Mouse (Mus musculus): ENCODE data around the gene Zfp618.
A peak's percentile ranks its signal among the peaks of the same experiment; 100 is the strongest.

Gene Zfp618

DNA sequence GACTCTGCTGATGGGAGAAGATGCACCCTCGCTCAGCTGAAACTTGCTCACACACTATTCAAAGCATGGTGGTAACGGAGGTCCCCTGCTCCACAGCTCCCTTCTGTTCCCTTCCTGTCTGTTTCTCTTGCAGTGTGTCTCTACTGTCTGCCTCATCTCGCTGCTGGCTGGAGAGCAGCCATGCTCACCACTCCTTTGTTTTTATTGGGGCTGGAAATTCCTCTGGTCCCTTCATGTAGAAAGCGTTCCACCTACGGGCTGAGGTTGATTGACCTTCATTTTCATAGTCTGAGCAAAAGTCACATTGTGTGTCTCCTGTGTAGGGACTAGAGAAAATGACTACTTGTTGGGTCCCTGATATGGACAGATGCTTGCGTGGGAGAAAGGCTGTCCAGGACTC is 102.4 kb downstream of the Zfp618 start:
- DNase-seq (ENCODE audit: low read depth), result no peak

DNA sequence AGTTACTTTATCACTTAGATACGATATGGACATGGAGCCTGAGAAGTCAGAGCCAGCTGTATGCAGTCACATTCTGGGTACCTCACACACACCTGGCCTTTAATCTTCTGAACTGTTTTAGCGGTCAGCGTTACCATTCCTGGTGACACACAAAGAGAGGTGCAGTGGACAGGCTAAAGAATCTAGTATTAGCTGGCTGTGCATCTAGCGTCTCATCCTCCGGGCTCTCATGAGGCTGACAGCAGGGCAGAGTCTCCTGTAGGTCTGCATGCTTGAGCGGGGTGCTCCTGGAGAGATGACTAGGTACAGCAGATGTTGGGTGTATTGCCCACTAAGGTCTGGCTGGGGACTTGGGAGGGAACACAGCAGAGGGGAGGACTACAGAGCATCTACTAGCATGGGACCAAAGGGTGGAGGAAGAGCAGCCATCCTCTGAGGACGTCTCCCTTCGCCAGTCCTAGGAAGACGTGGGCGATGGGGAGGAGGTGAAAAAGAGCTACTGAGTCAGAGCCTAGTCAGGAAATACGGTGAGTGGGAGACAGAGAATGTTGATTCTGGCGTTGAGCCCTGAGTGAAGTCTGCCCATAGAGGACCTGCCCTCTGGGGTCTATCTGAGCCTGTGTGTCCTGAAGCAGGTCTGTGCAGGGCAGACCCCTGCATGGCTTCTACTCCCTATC is 103.3 kb downstream of the Zfp618 start:
- DNase-seq (ENCODE audit: low read depth), result no peak

DNA sequence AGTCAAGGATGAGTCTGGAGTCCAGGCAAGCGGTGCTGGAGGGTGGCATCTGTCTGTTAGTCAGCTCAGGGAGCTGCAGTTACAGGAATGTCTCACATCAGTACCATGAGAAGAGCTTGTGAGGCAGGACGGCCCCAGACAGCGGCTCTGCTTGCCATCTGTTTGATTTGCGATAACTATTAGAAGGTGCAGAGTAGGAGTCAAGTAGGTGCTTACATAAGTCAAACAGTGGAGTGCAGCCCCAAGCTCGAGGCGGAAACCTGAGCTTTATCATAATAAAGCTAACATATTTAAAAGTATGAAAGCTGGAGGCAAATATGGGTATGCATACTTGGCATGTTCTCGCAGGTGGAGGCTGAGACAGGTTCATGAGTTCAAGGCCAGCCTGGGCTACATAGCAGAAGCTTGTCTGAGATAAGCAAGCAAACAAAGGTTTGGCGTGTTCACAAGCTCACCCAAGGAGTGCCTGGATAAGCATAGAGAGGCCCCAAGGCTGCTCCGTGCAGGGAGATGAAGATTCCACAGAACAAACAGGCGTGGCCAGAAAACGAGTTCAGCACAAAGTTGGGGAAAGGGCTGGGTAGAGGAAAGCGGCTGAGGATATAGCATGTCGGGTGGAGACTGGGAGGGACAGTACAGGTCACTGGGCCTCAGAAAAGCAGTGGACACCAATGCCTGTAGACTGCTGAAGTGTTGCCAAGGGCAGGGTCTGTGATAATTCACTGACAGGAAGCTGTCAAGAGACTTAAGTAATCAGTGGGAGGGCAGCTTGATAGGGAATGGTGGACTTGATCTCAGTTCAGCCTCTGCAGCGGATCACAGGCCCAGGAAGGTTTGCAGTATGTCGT is 106.3 kb downstream of the Zfp618 start:
- DNase-seq (ENCODE audit: low read depth), result no peak

DNA sequence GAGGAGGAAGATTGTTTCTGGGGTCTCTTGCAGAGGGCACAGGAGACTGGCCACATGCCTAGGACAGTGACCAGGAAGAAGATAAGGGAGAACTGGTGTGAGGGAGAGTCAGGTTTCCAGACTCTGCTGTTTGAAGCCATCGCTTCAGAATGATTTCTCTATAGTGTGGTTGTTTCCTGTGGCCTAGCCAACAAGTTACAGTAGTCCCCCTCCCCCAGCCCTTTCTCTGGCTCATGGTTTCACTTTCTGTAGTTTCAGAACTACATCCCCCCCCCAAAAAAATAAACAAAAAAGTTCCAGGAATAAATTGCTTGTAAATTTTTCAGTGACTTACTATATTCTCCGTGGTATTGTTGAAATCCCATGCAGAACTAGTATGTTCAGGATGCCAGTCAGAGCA is 107.8 kb downstream of the Zfp618 start:
- no peak for DNase-seq (ENCODE audit: low read depth)

DNA sequence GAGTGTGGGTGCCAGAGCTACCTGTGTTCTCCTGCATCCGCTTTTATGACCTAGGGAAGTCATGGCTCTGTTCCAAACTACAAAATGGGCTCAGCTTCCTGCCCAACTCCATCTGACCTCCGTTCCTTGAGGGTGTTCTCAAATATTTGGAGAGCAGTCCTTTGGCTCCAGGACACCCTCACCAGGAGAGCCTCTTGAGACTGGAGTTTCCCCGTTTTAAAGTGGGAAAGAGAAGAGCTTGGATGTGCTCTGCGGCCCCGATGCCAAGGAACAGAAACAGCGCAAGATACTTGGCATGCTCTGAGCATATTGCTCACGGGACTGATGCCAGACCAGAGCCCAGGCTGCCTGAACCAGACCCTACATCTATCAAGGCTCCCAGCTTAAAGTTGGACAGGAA is 113.8 kb downstream of the Zfp618 start:
- no peak for DNase-seq (ENCODE audit: low read depth)

DNA sequence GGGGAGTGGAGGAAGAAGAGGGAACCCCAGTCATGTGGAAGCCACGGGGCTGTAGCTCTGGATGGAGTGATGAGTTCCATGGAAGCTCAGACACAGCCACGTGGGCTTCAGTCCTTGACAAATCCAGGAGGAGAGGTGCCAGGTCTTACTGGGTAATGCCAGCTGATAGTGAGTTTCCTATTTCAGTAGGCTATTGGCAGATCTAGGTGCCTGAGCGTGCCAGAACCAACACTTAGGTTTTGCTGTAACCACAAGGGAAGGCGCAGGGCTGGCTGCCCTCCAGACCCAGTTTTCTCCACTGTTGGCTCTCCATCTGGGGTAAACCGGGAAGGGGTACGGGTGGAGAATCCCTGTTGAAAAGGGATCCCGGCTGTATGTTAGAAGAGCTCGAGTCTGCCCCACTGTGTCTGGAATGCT is 119.1 kb downstream of the Zfp618 start:
- no peak for DNase-seq (ENCODE audit: low read depth)

DNA sequence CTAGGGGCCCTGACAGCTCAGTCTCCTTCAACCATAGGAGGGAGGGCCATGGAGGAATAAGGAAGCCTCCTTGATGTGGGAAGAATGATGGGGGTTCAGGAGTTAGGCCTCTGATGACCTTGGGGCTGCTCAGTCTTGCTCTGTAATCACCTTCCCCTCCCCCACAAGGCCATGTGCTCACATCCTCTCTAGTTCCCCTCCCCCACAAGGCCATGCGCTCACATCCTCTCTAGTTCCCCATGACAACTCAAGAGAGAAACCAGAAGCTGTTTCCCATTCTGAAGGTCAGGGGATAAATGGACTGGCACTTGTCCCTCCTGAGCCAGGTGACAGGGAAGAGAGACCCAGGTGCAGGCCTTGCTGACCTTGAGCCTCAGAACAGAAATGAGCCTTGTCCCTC is 124.1 kb downstream of the Zfp618 start:
- peak; percentile 29 for DNase-seq (ENCODE audit: low read depth)

DNA sequence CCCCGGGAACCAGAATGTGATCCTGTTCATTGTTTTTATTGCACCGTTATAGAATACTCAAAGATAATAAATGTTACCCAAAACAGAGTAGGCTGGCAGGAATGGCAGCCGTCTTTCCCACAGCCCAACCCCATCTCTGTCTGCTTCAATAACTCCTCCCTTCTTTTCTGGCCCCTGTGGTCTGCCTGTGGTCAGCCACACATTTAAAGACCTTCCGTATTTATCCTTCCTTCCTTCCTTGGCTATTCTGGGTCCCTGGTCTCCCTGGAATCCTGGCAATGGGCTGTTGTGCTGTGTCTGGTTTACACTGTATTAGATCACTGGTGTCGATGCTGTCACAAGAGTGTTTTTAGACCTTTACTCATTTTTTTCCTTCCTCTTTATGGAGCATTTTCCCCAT is 125.8 kb downstream of the Zfp618 start:
- no peak for DNase-seq (ENCODE audit: low read depth)

DNA sequence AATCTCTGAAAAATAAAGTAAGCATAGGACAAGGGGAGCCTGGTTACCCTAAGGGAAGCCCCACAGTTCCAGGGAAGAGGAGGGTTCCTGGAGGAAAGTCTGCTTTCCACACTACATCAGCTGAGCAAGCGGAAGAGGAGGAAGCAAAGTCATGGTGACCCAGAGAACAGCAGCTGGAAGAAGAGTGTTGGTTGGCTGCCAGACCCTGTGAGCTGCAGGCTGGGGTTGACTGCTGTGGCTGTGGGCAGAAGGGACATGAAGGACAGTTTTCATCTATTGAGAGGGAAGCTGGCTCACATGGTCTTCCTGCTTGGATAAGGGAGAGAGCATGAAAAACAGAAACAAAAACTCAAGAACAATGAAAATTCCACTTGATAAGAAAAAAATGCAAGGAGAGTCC is 132.2 kb downstream of the Zfp618 start:
- DNase-seq (ENCODE audit: low read depth), result no peak

DNA sequence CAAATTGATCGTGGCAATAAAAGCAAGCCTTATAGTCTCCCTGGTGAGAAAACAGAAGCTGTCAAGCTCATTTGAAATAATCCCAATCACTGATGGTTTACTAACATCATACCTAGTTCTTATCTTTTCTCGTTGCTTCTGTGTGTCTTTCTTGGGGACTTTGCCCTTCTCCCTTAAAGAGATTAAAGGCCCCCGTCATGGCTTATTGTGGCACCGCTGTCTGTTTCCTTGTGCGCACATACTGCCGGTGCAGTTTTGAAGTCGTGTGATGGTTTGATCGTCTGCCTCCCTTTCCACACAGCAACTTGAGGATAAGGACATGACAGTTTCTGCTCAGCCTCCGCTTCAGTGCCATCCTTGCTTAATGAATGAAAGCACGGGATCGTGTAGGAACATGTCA is 135.1 kb downstream of the Zfp618 start:
- DNase-seq (ENCODE audit: low read depth), result no peak

DNA sequence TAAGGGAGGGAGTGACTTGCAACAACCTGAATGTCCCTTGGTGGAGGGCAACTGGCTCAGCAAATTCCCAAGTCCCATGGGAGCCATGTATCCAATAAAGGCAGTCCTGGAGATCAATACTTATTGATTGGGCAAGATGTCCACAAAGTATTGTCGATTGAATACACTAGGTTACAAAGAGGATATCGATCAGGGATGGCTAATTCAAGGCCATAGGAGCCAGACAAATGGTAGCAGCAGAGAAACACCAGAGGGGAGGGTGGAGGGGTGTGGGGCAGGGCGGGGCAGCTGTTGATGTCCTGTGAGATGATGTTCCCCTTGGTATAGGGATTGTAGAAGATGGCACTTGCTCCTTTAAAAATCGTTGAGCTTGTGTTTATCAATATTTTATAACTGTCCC is 136.7 kb downstream of the Zfp618 start:
- DNase-seq (ENCODE audit: low read depth), result no peak

DNA sequence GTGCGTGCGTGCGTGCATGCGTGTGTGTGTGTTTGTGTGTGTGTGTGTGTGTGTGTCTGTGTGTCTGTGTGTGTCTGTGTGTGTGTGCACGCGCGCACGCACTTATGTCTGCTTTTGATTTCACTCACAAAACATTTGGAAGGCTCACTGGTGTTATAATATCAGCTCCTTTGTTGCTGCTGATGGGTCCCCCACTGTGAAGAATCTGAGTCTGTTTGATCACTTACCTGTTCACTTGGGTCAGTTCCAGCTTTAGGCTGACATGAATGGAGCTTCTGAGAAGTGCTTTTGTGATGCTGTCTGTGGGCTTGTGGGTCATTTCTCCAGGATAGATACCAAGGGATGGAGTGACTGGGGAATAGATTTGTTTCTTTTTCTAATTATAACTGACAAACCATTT is 140.3 kb downstream of the Zfp618 start:
- no peak for DNase-seq (ENCODE audit: low read depth)

DNA sequence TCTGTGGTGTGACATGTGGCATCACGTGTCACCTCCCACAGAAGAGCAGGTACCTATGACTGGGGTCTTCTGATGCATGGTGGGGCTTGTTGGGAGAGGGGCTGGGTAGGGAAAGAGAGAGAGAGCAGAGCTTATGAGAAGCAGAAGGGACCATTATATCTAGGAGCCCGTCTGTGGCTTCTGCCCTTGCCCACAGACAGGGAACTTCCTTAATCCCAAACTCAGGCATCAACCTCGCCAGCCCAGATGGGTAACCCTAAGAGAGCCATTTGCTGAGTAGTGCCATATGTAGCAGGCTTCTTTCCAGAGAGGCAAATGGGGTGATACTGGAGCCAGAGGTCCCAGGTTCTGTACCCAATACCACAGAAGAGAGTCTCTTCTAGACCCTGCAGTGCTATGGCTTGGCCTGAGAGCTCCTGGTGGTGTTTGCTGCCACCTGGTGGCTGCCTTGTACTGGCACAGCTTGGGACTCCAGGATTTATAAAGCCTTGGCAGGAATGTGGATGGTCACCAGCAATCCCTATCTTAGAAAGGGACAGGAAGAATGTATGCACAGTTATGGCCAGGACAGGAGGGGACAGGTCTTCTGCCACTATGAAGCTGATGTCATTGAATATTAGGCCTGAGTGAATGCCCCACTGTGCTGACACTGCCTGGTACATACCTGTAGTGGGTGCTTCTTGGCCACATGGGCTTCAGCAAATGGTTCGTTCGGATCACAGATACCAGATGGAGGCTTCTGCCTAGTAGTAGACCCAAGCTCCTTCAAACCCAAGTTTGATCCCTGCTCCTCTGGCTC is 153.5 kb downstream of the Zfp618 start:
- peak; percentile 50 for DNase-seq (ENCODE audit: low read depth)

DNA sequence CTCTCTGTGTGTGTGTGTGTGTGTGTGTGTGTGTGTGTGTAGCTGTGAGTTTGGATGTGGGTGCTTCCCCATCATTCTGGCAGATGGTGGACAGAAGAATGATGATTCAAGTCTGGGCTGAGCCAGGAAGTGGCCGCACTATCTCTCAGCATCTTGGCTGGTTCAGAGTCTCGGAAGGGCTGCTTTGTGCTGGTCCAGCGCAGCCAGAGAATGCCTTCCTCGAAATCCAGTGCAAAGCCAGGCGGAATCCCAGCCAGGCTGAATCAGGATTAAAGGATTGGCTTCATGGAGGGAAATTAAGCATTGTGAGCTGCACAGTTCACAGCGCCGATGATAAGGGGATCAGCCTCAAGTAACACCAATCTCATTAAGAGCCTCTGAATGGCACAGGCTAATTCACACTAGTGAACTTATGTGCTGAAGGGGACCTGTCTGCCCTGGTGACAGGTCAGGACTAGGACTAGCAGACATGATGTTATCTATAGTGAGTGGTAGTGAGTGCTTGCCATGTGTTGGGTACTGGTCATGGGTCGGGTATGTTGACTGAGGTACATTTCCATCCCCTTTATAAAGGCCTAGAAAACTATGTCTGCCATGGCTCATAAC is 159.6 kb downstream of the Zfp618 start:
- no peak for DNase-seq (ENCODE audit: low read depth)

DNA sequence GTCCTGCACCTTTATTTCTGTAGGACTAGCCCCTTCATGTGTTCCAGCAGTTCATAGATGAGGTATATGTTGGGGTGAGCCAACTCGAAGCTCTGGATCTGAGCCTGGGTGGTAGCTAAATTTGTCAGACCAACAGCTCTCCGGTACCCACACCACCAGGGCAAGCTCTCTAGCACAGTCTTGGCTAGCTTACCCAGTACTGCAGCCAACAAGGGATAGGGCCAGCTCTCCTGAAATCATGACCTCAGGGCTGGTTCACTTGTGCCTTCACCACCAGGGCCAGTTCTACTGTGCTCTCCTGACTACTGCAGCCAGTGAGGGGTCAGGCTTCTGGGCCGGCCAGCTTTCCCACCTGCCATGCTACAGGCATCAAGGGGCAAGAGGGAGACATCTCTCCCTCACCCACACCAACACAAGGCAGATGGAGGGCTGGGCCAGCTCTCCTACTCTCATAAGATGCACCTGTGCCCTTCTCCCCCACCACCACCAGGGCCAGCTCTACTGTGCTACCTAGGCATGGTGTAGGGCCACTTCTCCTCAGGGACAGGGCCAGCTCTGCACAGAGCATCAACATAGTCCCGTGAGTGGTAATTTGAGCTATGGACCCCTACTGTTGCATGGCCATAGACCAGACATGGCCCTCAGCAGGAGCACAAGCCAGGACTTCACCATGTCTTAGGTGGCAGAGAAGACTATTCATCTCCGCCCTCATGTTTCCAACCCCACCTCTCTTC is 164.7 kb downstream of the Zfp618 start:
- no peak for DNase-seq (ENCODE audit: low read depth)

DNA sequence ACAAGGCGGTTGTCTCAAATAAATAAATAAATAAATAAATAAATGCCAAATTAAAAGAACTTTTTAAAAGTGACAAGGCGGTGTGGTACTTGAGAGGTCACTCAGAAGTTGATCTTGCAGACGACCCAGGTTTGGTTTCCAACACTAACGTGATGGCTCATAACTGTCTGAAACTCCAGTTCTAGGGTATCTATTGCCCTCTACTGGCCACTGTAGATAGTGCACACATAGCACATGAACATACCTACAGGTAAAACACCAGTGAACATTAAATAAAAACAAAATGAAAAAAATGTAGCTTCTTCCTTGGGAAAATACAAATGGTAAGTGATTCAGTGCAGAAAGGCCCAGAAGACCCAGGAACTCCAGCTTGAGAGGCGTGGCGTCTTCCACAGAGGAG is 181.9 kb downstream of the Zfp618 start:
- DNase-seq (ENCODE audit: low read depth), result no peak

DNA sequence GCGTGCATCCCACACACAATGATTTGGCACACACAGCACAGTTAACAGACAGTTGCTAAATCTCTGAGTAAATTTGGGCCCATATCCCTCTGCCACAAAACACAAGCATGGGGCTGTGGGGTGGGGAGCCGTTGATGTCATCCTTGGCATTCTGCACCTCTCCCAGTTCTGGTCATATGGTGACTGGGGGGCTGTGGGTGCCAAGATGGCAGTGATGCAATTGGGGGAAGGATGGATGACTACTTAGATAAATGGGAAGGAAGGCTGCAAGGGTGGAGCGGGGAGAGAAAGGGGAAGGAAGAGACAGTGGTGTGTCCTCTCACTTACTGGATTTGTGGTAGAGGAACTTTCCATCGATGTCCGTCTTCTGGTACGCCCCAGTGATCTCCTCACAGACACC is 185.8 kb downstream of the Zfp618 start:
- peak; percentile 8 for DNase-seq (ENCODE audit: low read depth)

DNA sequence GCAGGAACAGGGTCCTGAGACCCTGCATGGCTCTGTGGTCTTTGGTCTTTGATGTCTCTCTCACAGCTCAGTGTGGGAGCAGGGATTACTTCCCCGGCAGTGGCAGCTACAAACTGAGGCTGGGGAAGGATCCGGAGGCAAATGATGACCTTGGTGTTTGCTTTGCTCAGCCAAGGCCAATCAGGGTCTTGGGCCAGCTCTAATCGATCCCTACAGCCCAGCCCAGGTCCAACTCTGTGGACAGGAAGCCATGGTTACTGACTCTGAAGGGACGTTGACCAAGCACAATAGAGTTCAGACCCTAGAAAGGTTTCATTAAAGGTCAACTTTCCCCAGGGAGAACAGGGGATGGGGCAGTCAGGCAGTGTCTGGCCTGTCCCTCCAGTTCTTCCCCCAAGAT is 188.7 kb downstream of the Zfp618 start:
- no peak for DNase-seq (ENCODE audit: low read depth)

DNA sequence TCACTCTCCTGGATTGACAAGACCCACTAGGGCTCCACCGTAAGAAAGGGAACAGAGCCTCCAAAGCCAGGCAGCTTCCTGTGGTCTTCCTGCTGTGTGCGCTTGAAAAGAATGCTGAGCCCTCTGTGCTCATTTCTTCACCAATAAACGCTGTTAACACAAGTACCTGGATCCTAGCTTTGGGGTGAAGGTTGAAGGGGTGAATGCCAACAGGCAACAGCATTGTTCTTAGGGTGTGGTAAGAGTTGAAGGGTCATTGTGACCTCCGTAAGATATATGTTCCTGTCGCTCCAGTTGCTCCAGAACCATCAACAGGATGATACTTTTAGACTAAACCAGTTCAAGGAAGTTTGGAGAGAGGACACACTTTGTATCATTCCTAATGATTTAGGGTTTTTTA is 189.3 kb downstream of the Zfp618 start, which contains the start of gene Ambp:
Ambp (minus strand) TSS at position 101 of the 400 bp plus-strand sequence.
- no peak for DNase-seq (ENCODE audit: low read depth)

DNA sequence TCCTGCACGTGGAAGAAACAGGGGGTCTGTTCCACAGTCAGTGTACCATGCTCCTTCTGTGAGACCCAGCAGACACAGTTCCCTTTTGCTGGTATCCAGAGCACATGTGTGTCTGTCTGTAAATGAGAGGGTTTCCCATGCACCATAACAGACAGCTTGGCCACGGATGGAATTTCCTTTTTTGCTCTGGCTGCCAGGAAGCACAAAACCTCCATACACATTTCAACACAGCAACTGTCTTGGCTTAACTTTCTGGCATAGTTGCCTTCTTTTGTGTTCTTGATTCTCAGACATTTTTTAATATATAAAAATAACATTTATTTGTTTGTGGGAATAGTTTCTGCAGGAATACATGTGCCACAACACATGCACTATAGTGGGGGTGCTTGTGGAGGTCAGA is 190.2 kb downstream of the Zfp618 start:
- no peak for DNase-seq (ENCODE audit: low read depth)

DNA sequence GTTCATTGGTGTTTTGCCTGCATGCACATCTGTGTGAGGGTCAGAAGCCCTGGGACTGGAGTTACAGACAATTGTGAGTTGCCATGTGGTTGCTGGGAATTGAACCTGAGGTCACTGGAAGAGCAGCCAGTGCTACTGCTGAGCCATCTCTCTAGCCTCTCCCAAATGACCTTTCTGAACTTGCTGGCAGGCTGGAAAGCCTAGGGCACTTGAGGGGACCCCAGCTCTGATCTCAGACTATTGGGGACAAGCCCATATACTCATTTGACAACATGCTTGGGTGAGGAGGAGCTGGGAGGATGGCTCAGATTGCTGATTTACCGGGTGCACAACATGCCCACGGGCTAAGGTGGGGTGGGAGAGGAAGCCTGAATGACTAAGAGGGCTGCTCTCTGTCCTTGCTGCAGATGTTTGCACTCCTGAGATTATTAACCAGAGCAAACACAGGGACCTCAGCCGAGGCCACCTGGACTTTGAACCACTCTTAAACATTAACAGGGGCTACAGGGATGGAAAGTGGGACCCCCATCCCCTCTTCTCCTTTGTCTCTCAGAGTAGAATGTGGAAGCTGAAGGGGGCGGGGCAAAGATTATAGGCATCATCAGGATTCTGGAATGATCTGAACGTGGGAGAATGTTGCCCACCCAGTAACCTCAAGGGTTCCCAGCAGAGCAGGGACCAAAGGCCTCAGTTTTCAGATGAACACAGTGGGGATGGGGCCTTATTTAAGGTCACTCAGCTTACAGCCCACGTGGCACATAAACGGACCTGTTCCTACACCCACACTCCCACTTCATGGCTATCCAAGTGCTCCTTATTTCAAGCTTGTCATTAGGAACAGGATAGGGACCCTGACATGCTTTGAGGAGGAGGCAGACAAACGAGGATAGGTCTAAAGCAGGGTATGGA is 191.6 kb downstream of the Zfp618 start:
- no peak for DNase-seq (ENCODE audit: low read depth)
